Mouse (Mus musculus) adrenal gland, adult 18-20 months (tissue): ENCODE measurements at regions not wholly inside any gene's neighbourhood (a gene's known extent, or its start where the extent isn't known, plus 50 kb on each side); places are given as distances from the start of the nearest gene placed in this dataset.
"Not testable (repeated sequence)": the region's sequence is repeated elsewhere in the genome, so short reads cannot be mapped to it uniquely, and the experiment has no call there.

ENCODE experiments used
- DNase-seq, 2 experiments: peaks; one replicate each; pipeline ENCODE4 v3.0.0; 2021 to 2022; ENCODE audit warnings: low spot score in 2 of 2

DNA sequence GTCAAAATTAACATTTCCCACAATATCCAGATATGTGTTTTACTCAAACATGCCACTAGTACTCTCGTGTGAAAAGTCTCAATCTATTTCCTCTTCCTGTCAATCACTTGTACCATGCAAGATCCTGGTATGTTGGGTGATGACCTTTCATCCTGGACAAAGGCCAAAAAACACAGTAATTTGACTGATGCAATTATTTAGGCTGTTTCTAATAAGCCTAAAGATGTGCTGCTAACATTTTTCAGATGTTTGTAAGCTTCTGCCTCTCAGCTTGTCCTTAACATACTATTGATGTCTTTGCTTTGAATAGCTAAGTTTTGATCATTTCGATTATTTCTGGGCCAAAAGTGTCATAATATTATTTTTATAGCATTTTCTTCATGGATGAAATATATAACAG lies 418.4 kb upstream of the Arrdc4 start:
- no peak for DNase-seq

DNA sequence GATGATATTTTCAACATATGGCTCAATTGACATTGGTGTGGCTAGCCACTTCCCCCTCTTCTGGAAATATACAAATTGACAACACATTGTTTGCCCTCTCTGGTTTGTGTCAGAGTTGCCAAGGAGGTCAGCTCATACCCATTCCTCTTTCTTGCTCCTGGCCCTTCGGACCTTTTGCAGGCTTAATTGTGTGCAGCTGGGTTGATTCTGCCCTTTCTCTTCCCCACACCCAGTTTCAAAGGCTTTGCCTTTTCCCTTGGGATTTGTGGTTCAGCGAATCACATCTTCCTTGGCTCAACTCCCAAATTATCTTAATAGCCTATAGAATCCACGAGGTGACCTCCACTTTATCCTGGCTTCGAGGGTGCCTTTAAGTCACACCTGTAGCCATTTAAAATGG lies 412.9 kb upstream of the Arrdc4 start:
- no peak for DNase-seq

- no peak for DNase-seq
These were observed 393.3 kb upstream of the Arrdc4 start for GRCm38 (mm10) chr7:69142351-69142750.

GRCm38 (mm10) chr7:69133441-69133840 lies 384.4 kb upstream of the Arrdc4 start:
- DNase-seq: no peak

GRCm38 (mm10) chr7:69101770-69102169 lies 352.7 kb upstream of the Arrdc4 start:
- DNase-seq: not testable (repeated sequence)

GRCm38 (mm10) chr7:69097587-69098095 lies 348.6 kb upstream of the Arrdc4 start:
- no peak for DNase-seq

GRCm38 (mm10) chr7:69074780-69075179 lies 325.7 kb upstream of the Arrdc4 start:
- DNase-seq: no peak

DNA sequence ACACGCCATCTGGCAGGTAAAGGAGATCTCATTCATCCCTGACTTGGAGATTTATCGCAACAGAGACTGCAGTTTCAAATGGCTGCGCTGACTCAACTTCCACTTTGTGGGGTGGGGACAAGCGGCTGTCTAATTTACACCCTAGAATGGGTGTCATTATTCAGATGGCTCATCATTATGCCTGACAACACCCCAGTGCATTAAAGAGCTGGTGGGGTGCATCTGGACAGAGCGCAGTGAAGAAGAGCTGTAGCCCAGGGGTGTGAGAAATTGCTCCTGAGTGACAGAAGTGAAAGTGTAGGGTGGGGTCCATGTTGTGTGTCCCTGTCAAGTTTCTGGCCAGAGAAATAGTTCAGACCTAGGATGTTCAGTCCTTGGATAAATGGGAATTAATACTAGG lies 314.0 kb upstream of the Arrdc4 start:
- DNase-seq: no peak

- no peak for DNase-seq
These were observed 313.5 kb upstream of the Arrdc4 start for GRCm38 (mm10) chr7:69062506-69062905.

DNA sequence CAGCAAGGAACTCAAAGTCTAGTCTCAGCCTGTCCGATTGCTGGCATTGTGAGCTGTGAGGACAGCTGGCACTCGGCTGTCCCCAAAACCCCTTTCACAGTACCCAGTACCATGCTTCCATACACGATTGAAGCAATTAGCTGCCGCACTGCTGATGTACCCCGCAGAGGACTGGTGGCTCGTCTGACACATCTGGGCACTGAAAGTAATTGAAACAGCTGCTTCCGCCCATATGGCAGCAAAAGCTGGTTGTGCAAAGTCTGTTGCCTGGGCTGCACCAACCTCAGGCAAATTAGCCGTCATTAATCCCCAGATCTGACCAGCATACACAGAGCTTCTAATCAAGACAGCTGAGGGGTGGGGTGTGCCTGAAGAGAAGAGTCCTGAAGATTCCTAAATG lies 313.1 kb upstream of the Arrdc4 start:
- DNase-seq: no peak

GRCm38 (mm10) chr7:69061242-69061641 lies 312.2 kb upstream of the Arrdc4 start:
- no peak for DNase-seq

- no peak for DNase-seq
These were observed 267.5 kb upstream of the Arrdc4 start for GRCm38 (mm10) chr7:69016575-69016974.

GRCm38 (mm10) chr7:69015047-69015446 lies 266.0 kb upstream of the Arrdc4 start:
- no peak for DNase-seq

DNA sequence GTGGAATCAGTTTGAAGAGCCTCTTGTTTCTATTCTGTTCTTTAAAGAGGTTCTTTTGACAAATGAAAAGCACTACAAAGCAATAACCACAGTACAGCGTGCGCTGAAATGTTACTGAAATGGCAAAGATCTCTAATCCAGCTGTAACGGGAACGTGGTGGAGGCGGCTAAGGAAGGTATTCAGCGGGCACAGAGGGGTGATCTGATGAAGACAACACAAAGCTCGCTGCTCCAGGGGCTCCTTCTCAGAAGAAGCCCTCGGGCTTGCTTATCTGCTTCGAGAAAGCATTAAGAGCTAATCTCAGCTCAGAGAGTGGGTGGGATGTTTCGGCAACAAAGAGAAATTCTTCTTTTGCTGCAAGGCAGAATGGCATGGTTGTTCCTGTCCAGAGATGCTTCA lies 258.2 kb upstream of the Arrdc4 start:
- no peak for DNase-seq

- no peak for DNase-seq
These were observed 239.0 kb upstream of the Arrdc4 start for GRCm38 (mm10) chr7:68988061-68988460.

DNA sequence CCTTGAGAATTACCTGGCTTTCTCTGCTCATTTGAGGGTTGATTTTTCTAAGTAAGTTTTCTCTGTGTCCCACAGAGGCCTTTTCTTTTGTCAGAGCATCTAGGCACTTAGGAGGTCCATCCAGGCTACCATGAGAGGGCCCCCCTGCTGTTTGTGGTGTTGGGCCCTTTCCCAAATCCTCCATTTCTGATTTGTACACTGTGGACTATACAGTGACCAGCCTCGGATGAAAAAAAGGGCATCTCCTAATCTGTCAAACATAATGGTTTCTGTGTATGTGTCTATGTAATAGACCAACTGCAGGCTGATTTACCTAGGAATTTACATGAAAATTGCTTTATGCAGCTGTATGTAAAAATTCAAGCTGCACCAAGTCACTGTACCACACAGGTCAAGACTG lies 234.9 kb upstream of the Arrdc4 start:
- no peak for DNase-seq

- DNase-seq: no peak
These were observed 234.0 kb upstream of the Arrdc4 start for GRCm38 (mm10) chr7:68982914-68983502.

- DNase-seq: no peak
These were observed 229.5 kb upstream of the Arrdc4 start for GRCm38 (mm10) chr7:68978576-68978975.

- peak in 1 of 2 experiments; percentile 6 for DNase-seq
These were observed 228.0 kb upstream of the Arrdc4 start for GRCm38 (mm10) chr7:68976813-68977752.

DNA sequence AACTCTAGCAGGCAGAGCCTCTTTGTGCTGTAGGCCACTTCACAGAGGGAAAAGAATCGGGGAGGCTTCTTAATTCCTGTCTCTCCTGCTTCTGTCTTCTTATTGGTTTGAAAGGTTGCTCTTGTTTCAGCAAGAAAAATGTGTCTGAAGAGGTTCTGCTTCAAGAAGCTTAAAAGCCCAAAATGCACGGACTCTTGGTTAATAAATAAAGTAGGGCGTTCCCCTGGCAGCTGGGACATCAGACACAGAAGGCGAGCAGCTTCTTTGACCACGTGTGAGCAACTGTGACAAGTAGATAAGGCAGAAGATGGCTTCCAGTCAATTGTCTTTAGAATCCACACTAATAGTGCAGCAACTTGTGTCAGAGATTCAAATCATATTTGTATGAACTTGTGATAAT lies 226.9 kb upstream of the Arrdc4 start:
- DNase-seq: no peak

DNA sequence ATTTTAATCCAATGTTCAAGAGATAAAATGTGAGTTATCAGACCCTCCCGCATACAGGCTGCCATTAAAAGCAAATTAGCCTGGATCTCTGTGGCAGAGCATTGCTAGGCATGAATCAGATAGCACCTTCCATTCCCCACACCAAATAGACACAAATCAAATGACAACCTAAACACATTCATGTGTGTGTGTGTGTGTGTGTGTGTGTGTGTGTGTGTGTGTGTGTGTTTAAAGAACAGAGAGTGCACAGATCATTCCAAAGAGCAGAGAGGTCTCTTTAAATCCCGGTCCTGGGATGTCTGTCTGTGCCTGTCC lies 226.5 kb upstream of the Arrdc4 start:
- DNase-seq: no peak

DNA sequence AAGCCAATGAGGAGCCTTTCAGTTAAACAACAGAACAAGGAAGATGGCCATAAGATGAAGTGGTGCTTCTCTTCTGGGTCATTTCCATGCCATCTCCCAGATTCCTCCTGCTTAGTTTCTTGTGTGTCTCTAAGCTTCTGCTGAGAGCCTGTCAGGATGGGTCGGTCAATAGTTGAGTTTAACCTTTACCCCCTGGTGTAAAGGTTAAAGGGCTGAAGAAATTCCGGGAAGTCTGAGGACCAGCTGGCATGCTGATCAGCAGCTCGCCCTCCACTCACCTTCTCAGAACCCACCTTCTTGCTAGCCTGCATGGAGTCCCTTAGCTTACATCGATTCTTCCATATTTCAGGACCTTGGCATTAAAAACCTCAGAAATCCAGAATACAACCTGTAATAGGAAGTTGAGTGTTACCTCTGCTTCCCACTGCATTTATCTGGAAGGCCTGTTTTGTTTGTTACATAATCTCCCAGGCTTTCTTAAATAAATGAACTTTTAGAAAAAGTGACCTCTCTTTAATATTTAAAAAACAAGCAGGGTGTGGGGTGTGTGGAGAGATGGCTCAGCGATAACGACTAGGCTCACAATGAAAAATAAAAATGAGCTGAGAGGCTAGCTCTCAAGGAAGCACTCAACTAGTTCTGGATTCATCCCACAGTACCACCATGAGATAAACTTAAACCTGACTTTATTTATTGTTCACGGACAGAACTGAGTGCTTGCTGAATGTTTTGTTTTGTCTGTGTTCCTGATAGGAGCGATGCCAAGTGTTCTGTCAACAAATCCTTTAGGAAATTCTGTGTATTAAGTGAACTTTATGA lies 225.9 kb upstream of the Arrdc4 start:
- DNase-seq: no peak
